Mouse (Mus musculus) kidney, embryonic 16.5 days (tissue): ENCODE measurements around the gene Lonp2. TPM values are rescaled to one million over a fixed set of nuclear protein-coding genes. Genes with fewer than 3 reads are reported as not detected.

ENCODE experiments used
- ATAC-seq: fragments of 200-750 bp; cut with Nextera tagmentation; 2 replicates; pipeline ENCODE4 v1.8.0; 2017; ENCODE audit warnings: moderate TSS enrichment; ENCODE audit not compliant: low FRiP score, low TSS enrichment
- H3K27ac ChIP-seq: fragments of 300-500 bp; sonication (generic); 2 replicates; pipeline ENCODE4 v1.5.1; 2014; ENCODE audit warnings: low read length
- H3K27me3 ChIP-seq: fragments of 300-500 bp; sonication (generic); 2 replicates; pipeline ENCODE4 v1.6.1; 2014; ENCODE audit warnings: low read length, control low read depth, mixed read lengths; ENCODE audit not compliant: insufficient read depth
- H3K36me3 ChIP-seq: fragments of 300-500 bp; sonication (generic); 2 replicates; pipeline ENCODE4 v1.6.1; 2014; ENCODE audit warnings: low read length, control low read depth, mixed read lengths; ENCODE audit not compliant: insufficient read depth
- H3K4me1 ChIP-seq: fragments of 300-500 bp; sonication (generic); 2 replicates; pipeline ENCODE4 v1.6.1; 2014; ENCODE audit warnings: low read length, control low read depth, mixed read lengths; ENCODE audit not compliant: insufficient read depth
- H3K4me2 ChIP-seq: fragments of 300-500 bp; sonication (generic); replicated peaks from 2 replicates; pipeline ENCODE4 v1.6.1; 2014; ENCODE audit warnings: low read depth, low read length
- H3K4me3 ChIP-seq: fragments of 300-500 bp; sonication (generic); 2 replicates; pipeline ENCODE4 v1.5.1; 2014; ENCODE audit warnings: mild to moderate bottlenecking, low read length
- H3K9ac ChIP-seq: fragments of 300-500 bp; sonication (generic); replicated peaks from 2 replicates; pipeline ENCODE4 v1.6.1; 2014; ENCODE audit warnings: low read length
- H3K9me3 ChIP-seq: fragments of 300-500 bp; sonication (generic); 2 replicates; pipeline ENCODE4 v1.6.1; 2016; ENCODE audit warnings: low read length, control low read depth
- WGBS: fragments of 180-500 bp; shearing (Covaris S2); extraction: QIAGEN DNeasy Blood & Tissue Kit; methylation state at CpG from one replicate; pipeline ENCODE4 v1.1.7; 2014; 5-methylcytosine and 5-hydroxymethylcytosine counted together
- polyA plus RNA-seq: library from polyadenylated mRNA; unstranded; fragments of >200 nt; fragmentation: Nextera tagmentation; extraction: Ambion mirVana; gene quantifications from 2 replicates; pipeline ENCODE4 v1.2.1, GENCODE M21; 2015

The Lonp2 gene
- polyA plus RNA-seq, 1 experiment from 2014 or later = 77.6 TPM

DNA sequence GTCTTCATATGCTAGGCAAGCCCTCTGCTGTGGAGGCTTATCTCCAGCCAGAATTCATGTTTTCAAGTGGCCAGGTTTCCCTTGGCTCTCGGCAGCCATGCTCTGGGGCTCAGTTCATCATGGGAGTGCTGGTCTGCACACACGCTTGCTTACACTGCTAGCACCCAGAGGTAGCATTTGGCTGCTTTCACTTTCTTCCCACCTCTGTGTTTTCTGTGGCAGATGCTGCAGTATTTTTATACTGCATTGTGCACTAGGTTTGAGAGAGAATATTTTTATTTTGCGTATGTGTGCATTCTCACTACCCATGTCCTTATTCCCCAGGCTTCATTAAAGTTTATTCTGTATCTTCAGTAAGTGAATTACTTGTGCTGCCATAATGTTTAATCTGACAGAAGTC, 23.9 kb downstream of the Lonp2 start:
- ATAC-seq = no peak
- no peaks in the 10 kb centered on the region for H3K9me3 ChIP-seq
- no peak overlapping the region for H3K27ac ChIP-seq
- no peaks in the 10 kb centered on the region for H3K4me1 ChIP-seq
- no peak overlapping the region for H3K9ac ChIP-seq
- no peak overlapping the region for H3K4me2 ChIP-seq
- H3K4me3 ChIP-seq = no peak overlapping the region
- 0 out of 2 replicates have a peak, but pooled peaks cover 5% of the 10 kb centered on the region for H3K36me3 ChIP-seq
- no peaks in the 10 kb centered on the region for H3K27me3 ChIP-seq
- WGBS = 86% methylated on average over 3 of the region's 3 CpGs

DNA sequence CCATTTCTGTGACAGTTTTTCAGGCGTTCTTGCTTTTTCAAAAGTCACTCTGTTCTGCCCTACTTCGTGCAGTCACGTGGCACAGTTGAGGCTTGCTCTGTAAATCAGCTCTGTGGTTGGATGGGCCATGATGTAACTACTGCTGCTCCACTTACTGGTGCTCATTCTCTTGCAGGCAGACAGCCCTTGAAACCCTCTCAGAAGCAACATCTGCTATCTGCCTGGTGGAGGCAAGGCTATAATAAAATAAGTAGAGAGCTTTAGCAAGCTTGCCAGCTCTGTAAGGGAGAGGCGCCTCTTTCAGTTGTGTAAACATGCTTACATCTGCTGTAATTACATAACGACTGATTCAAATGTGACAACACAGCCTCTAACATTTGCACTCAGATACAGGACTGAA, 27.6 kb downstream of the Lonp2 start:
- H3K27ac ChIP-seq = no peak overlapping the region
- 81% methylated on average over 5 of the region's 5 CpGs for WGBS
- no peak for ATAC-seq

DNA sequence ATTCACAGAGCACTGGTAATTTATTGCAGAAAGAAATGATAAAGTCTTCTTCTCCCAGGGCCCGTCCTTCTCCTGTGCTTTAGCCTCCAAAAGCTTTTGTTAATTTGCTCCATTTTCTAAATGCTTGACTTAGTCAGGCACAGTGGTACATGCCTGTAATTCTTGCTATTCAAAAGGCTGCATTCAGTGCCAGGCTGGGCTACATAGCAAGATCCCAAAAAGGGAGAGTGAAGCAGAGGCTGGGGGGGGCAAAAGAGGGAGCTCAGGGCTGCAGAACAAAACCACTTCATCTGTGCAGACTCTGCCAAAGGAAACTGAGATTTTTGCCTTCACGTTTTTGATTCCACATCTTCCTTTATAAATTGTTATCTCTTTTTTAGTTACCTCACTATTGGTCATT, 28.7 kb downstream of the Lonp2 start:
- no peak for ATAC-seq
- H3K4me1 ChIP-seq = no peaks in the 10 kb centered on the region
- H3K9me3 ChIP-seq = no peaks in the 10 kb centered on the region
- no peak overlapping the region for H3K4me2 ChIP-seq
- no peak overlapping the region for H3K9ac ChIP-seq
- H3K27me3 ChIP-seq = no peaks in the 10 kb centered on the region
- H3K27ac ChIP-seq = no peak overlapping the region
- no peak overlapping the region for H3K4me3 ChIP-seq
- 91% methylated on average over 2 of the region's 2 CpGs for WGBS
- peaks cover 7% of the 10 kb centered on the region; the same call in 1 of the 2 replicates for H3K36me3 ChIP-seq

More for the DNA sequence above, 27.6 kb downstream of the Lonp2 start:
- peaks cover 7% of the 10 kb centered on the region; the same call in 1 of the 2 replicates for H3K36me3 ChIP-seq
- H3K4me2 ChIP-seq = no peak overlapping the region
- no peaks in the 10 kb centered on the region for H3K9me3 ChIP-seq
- no peaks in the 10 kb centered on the region for H3K4me1 ChIP-seq
- no peak overlapping the region for H3K9ac ChIP-seq
- H3K27me3 ChIP-seq = no peaks in the 10 kb centered on the region
- no peak overlapping the region for H3K4me3 ChIP-seq

DNA sequence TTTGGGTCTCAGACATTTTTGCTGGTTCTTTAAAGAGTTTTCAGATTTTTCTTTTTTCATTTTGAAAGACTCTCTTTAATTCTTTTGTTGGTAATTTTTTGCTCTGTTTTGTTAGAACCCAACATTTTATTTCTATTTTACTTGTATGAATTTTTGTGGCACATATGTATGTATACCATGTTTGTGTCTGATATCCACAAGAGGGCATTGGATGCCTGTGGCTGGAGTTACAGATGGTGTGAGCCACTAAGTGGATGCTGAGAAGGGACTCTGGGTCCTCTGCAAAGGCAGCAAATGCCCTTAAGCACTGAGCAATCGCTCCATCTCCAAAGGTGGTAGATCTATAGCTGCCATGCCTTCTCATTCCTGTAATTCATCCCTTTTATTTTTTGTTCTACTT, 30.7 kb downstream of the Lonp2 start:
- no peaks in the 10 kb centered on the region for H3K9me3 ChIP-seq
- H3K27ac ChIP-seq = no peak overlapping the region
- H3K4me2 ChIP-seq = no peak overlapping the region
- H3K4me1 ChIP-seq = no peaks in the 10 kb centered on the region
- WGBS = 92% methylated on average over 1 of the region's 1 CpGs
- no peaks in the 10 kb centered on the region for H3K27me3 ChIP-seq
- H3K4me3 ChIP-seq = no peak overlapping the region
- peaks cover 10% of the 10 kb centered on the region; the same call in 1 of the 2 replicates for H3K36me3 ChIP-seq
- H3K9ac ChIP-seq = no peak overlapping the region
- ATAC-seq = no peak

DNA sequence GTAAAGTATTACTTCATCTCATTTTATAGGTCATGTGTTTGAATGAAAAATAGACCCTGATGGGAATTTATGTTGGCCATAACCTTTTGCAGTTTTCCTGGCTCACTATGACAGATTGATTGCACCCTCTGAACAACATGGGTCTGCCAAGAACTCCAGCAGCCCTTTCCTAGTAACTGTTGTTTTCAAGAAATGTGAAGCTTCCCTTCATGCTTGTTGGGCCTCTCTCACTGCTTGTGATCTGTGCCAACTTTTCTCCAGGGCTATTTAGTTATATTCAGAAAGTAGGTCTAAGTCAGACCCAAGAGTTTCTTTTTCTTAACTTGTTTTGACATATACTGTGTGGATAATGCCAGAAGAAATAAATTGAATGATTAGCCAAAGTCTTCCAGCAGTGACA, 44.9 kb downstream of the Lonp2 start:
- Histone ChIP-seq H3K4me3 (no peak overlapping the region), H3K4me1 (peaks cover 4% of the 10 kb centered on the region; the same call in 1 of the 2 replicates), H3K4me2 (no peak overlapping the region), H3K27ac (peak overlapping the region; percentile 72), H3K27me3 (no peaks in the 10 kb centered on the region), H3K36me3 (peaks cover 17% of the 10 kb centered on the region), H3K9ac (no peak overlapping the region), H3K9me3 (no peaks in the 10 kb centered on the region)
- ATAC-seq = peak; percentile 73

DNA sequence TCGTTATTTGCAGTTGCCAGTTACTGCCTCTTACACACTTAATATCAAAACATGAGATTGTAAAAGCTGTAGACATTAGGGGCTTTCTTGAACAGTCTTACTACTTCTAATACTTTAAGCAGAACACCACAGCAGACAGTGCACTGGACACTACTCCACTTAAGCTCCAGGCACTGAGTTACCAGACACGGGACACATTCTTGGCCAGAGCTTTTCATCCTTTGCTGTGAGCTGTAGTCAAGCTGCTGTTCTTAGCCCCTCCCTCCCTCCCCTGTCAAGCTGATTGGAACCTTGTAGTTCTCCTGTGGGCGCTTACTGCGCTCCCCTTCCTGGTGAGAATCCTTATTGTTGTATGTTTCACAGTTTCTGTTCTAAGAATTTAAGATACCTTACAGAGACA, 45.4 kb downstream of the Lonp2 start:
- WGBS = 58% methylated on average over 4 of the region's 4 CpGs

DNA sequence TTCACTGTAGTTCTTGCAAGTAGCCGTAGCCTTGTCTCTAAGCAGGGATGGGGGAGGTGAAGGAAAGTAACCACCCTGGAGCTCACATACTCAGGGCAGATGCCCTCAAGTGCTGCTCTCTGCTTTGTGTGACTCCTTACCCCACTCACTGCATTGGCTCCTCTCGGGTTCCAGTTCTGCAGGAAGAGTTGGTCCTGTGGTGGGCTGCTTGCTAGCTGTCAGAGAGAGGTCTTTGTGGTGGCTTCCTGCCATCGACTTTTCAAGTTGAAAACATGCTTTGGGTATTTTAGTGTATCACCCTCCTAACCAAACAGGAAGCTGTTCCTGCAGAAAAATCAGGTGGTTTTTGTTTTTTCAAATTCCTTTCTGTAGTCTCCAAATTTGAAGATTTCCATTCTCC, 62.8 kb downstream of the Lonp2 start:
- WGBS = 62% methylated on average over 3 of the region's 3 CpGs
- H3K27me3 ChIP-seq = no peaks in the 10 kb centered on the region
- H3K36me3 ChIP-seq = no peaks in the 10 kb centered on the region; the same call in 1 of the 2 replicates
- H3K27ac ChIP-seq = no peak overlapping the region
- H3K9me3 ChIP-seq = no peaks in the 10 kb centered on the region
- no peak overlapping the region for H3K4me2 ChIP-seq
- H3K9ac ChIP-seq = no peak overlapping the region
- ATAC-seq = no peak
- no peaks in the 10 kb centered on the region for H3K4me1 ChIP-seq
- no peak overlapping the region for H3K4me3 ChIP-seq

More for the DNA sequence above, 45.4 kb downstream of the Lonp2 start:
- Histone ChIP-seq H3K4me2 (no peak overlapping the region), H3K4me3 (no peak overlapping the region), H3K9ac (no peak overlapping the region), H3K36me3 (peaks cover 20% of the 10 kb centered on the region), H3K4me1 (peaks cover 4% of the 10 kb centered on the region; the same call in 1 of the 2 replicates), H3K27ac (peak overlapping the region; percentile 72), H3K9me3 (no peaks in the 10 kb centered on the region), H3K27me3 (no peaks in the 10 kb centered on the region)
- ATAC-seq = no peak

DNA sequence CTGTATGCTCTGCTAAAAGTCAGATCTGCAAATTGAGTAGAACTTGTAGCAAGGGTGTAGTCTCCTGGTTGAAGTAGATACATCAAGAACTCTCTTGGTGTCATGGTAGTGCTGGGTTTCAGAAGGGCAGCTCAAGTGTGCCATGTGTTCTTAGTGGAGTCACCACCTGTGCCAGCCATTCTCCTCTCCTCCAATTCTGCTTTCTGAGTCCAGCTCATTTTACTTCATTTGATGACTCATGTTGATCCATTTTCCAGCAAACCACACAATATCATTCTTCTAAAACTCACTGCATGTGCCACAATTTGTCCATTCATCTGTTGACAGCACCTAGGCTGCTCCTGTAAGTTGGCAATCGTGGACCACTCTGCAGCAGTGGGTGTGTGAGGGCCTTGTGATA, 68.3 kb downstream of the Lonp2 start:
- Histone ChIP-seq H3K9me3 (no peaks in the 10 kb centered on the region), H3K9ac (no peak overlapping the region), H3K36me3 (no peaks in the 10 kb centered on the region; the same call in 1 of the 2 replicates), H3K4me3 (no peak overlapping the region), H3K27me3 (no peaks in the 10 kb centered on the region), H3K27ac (no peak overlapping the region), H3K4me2 (no peak overlapping the region), H3K4me1 (no peaks in the 10 kb centered on the region)
- WGBS = 84% methylated on average over 1 of the region's 1 CpGs
- no peak for ATAC-seq

DNA sequence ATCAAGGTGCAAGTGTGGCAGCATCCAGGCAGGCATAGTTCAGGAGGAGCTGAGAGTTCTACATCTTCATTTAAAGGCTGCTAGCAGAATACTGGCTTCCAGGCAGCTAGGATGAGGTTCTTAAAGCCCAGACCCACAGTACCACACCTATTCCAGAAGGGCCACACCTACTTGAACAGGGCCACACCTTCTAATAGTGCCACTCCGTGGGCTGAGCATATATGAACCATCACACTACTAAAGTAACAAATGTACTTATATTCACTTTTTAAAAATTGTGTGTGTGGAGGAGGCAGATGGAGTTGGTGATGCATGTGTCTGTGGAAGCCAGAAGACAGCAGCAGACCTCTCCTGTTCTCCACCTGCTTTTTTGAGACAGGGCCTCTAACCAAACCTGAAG, 70.2 kb downstream of the Lonp2 start:
- Histone ChIP-seq H3K4me1 (no peaks in the 10 kb centered on the region), H3K4me2 (no peak overlapping the region), H3K36me3 (no peaks in the 10 kb centered on the region; the same call in 1 of the 2 replicates), H3K27me3 (no peaks in the 10 kb centered on the region), H3K4me3 (no peak overlapping the region), H3K9me3 (no peaks in the 10 kb centered on the region), H3K27ac (no peak overlapping the region), H3K9ac (no peak overlapping the region)
- 70% methylated on average over 1 of the region's 1 CpGs for WGBS
- no peak for ATAC-seq

DNA sequence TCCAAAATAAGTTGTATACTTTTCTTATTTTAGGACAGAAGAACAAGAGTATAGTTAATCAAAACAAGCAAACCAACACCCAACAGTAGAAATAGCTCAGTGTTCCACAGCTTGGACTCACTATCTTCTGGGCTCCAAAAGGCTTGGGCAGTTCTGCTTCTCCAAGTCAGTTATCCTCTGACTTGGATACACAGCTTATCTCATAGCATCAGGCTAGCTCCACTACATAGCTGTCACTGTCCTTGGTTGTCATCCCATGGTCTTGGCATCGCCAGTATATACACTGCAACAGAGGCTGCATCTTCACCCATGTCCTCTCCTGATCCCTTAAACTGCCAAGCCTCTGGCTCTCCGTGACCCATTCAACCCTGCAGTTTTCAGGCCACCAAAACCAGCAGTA, 71.9 kb downstream of the Lonp2 start:
- WGBS = 97% methylated on average over 2 of the region's 2 CpGs
- Histone ChIP-seq H3K9ac (no peak overlapping the region), H3K4me1 (no peaks in the 10 kb centered on the region), H3K4me2 (no peak overlapping the region), H3K36me3 (no peaks in the 10 kb centered on the region), H3K27ac (no peak overlapping the region), H3K9me3 (no peaks in the 10 kb centered on the region), H3K4me3 (no peak overlapping the region), H3K27me3 (no peaks in the 10 kb centered on the region)
- no peak for ATAC-seq
